Mouse (Mus musculus): Measurements from ENCODE around the gene Pcdh15.

Pcdh15 gene

DNA sequence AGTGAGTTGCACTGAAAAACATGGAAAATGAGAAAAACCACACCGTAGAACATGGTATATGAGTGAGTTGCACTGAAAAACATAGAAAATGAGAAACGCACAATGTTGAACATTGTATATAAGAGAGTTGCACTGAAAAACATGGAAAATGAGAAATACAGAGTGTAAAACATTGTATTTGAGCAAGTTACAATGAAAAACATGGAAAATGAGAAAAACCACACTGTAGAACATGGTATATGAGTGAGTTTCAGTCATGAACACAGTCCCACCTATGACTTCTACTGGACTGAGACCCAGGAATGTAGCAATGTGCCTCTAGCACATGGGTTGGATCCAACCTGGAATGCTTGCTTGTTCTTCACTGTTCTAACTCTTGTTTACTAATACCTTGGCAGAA lies 279.9 kb downstream of the Pcdh15 start:
- no peak for DNase-seq (ENCODE audit: low spot score in 2 of 2)

DNA sequence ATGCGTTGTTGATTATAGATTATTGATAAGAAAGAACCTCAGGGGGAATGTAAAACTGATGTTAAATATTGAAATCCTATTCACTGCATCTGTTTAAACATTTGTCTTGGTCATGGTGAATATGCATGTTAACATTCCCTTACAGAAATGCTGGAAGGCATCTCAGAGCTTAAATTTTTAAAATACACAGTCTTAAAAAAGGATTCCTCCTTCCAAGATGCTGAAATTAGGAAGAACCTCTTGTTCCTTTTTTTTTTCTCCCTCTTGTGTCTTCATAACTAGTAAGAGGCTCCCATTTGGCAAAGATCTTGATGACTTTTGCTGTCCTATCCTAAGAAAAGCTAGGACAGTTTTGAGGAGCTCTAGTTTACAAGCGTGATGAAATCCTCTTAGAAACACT lies 284.9 kb downstream of the Pcdh15 start:
- no peak for DNase-seq (ENCODE audit: low spot score in 2 of 2)

- DNase-seq (ENCODE audit: low spot score in 2 of 2), result no peak
Observed at GRCm38 (mm10) chr10:73400426-73400825, 301.3 kb downstream of the Pcdh15 start.

- DNase-seq (ENCODE audit: low spot score in 2 of 2), result no peak
Observed at GRCm38 (mm10) chr10:73425408-73425807, 326.3 kb downstream of the Pcdh15 start.

DNA sequence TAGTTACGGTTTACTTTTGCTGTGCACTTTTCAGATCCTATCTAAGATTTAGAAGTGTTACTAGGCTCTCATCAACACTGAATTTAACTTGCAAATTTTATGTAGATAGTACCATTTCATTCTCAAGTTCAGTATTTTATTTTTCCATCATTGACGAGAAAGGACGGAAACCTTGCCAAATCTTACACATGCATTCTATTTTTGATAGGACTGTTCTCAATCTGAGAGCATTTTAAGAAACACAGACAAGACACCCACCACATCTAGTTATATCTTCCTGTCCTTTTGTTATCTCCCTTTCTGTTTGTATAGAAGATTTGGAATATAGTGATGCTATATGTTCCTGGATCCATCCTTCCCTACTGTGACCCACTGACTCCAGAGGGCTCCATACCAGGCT lies 332.2 kb downstream of the Pcdh15 start:
- DNase-seq (ENCODE audit: low spot score in 2 of 2), result no peak

DNA sequence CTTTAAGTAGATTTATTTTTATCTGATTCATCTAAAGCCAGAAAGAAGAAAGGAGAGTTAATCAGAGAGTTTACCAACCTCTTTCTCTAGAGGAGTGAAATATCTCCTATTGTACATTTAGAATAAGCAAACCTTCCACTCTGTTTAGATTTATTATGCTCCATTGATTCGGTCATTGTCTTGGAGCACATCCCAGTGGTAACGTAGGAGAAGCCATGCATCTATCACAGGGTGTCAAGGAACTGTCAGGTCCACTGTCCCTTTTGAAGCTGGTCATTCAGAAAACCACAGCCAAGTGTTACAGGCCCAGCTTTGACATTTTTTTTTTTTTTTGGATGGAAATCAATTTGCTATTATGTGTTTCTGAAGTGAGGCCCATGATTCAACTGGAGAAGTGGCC lies 384.9 kb downstream of the Pcdh15 start:
- DNase-seq (ENCODE audit: low spot score in 2 of 2), result no peak

- DNase-seq (ENCODE audit: low spot score in 2 of 2), result no peak
Observed at GRCm38 (mm10) chr10:73491654-73492053, 392.5 kb downstream of the Pcdh15 start.

DNA sequence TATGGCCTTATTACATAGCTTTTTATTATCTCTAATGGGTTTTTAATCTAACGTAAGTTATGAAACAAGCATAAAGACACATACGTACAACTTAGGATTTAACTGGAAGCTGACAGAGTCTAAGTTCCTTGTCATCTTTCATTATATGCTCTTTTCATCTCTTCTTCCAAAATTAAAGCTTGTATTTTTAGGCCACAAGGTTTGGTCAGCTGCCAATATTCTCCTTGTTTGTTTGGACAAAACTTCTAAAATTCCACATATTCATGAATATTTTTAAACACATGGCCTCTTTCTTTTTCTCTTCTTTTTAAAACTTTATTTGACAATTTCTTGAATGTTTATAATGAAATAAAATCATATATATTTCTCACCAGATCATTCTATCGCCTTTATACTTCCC lies 415.7 kb downstream of the Pcdh15 start:
- DNase-seq (ENCODE audit: low spot score in 2 of 2), result no peak

DNA sequence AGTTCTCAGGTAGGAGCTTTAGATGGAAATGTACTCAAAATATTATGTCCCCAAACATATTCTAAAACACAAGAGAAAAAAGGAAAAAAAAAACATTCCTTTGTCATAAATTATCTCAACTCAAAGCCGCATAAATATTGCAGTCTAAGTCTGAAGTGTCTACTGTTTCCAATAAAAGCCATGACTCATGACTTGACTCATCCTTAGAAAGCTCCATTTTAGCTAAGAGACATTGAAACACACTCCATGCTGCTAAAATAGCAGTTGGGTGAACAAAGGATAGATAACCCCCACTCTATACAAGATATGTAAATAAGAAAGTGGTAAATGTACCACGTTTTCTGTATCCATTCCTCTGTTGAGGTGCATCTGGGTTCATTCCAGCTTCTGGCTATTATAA lies 416.6 kb downstream of the Pcdh15 start:
- DNase-seq (ENCODE audit: low spot score in 2 of 2), result no peak

- no peak for DNase-seq (ENCODE audit: low spot score in 2 of 2)
Observed at GRCm38 (mm10) chr10:73519438-73519837, 420.3 kb downstream of the Pcdh15 start.

GRCm38 (mm10) chr10:73552831-73553230 lies 453.7 kb downstream of the Pcdh15 start:
- no peak for DNase-seq (ENCODE audit: low spot score in 2 of 2)

DNA sequence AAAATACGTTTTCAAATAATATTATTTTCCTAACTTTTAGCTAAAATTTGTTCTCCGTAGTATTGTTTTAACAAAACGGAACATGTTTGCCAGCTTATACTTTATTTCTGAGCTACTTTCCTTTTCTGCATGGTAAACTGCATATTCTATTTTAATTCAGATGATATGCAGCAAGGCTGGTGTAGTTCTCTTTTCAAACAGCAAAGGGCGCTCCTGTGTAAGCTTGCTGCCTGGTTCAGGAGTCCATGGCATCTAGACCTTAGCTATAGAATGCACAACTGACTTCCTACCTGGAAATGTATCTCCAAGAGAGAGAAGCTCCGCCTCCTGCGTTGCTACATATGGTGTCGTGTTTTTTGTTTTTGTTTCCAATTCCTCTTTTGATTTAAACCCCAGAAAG lies 465.1 kb downstream of the Pcdh15 start:
- DNase-seq (ENCODE audit: low spot score in 2 of 2), result no peak

DNA sequence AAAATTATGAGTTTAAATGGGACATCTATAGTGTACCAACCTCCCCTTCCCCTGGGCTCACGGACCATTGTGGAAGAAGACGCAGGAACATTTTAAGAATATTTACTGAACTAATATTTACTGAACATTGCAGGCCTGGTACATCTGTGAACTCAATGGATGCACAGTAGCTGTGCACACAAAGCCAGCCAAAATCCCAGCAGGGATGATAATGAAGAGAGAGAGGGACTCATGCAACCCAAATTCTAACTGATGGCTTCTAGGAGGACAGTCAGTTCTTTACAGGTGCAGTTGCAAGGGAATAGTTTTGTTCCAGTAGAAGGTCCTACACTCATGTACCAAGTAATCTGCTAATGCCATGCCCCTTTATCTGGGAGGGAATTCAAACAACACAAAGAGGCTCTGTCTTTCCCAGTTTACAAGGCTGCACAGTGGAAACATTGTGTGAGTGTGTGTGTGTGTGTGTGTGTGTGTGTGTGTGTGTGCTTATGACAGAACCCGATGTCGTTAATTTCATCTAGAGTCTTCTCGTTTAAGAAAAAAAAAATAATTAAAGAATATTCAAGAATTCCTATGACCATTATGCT lies 475.7 kb downstream of the Pcdh15 start:
- no peak for DNase-seq (ENCODE audit: low spot score in 2 of 2)

GRCm38 (mm10) chr10:73667501-73667900 lies 568.4 kb downstream of the Pcdh15 start:
- no peak for DNase-seq (ENCODE audit: low spot score in 2 of 2)

DNA sequence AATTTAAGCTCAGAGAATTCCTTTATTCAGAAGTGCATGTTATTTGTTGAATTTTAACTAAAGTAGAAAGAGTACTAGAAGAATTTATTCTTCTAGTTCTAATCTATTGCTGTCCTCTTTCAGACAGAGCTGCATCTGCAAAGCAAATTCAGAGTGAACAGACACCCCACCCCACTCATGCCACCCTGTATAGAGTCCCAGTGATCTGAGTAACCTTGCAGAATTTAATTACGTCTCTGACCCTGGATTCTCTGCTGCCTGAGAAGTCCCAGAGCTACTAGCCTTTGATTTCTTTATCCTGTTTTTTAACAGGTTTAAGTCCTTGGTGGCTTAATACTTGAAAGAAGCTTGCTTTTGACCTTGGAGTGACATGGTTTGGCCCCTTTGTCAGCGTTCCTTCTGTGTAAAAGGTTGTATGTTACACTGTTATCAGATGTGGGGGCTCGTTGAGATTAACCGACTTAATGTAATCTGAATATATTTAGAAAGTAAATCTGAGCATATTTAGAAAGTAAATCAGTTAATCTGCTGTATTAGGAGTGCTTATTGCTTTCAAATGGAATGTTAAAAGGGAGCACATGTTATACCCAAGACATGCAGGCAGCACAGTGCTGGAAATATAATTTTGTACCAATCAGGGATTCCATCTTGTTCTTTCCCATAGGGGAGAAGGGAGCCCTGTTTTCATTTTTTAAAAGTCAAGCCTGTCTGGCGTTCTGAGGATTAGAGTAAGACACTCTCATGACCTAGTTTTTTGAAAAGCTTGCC lies 601.6 kb downstream of the Pcdh15 start:
- DNase-seq (ENCODE audit: low spot score in 2 of 2), result no peak

- DNase-seq (ENCODE audit: low spot score in 2 of 2), result no peak
Observed at GRCm38 (mm10) chr10:73725566-73726240, 626.6 kb downstream of the Pcdh15 start.

DNA sequence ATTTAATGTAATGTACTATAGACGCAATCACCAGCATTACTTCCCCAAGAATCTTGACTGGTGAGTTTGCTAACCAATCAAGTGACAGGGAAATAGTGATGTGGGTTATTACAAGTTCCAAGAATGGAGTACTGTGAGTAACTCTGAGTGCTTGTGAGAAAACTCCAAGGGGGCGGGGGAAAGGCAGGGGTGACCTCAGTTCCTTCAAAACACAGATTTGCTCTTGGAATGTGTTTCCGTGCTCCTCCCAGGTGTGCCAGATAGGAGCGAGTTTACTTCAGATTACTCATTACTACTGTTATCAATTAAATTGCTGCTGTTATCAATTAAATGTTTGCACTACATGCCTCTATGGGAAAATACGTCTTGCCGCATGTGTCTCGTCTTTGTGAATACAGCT lies 634.1 kb downstream of the Pcdh15 start:
- DNase-seq (ENCODE audit: low spot score in 2 of 2), result no peak

DNA sequence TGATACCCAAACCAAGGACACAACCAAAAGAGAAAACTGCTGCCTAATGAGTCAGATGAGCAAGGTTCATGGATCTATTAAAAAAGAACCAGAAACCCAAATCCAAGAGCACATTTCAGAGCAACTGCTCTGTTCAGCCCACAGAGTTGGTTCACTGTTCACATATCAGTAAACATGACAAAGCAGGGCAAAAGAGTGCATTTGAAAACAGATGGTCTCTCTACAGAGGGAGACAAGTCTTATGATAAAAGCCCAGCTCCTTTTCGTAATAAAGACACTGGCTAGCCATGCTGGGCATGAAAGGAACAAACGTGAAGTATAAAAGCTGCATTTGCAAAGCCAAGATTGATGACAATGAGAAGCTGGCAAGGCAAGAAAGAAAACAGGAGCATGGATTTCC lies 649.9 kb downstream of the Pcdh15 start:
- DNase-seq (ENCODE audit: low spot score in 2 of 2), result no peak

GRCm38 (mm10) chr10:73753876-73754275 lies 654.7 kb downstream of the Pcdh15 start:
- DNase-seq (ENCODE audit: low spot score in 2 of 2), result no peak

GRCm38 (mm10) chr10:73782945-73783344 lies 683.8 kb downstream of the Pcdh15 start:
- DNase-seq (ENCODE audit: low spot score in 2 of 2), result no peak

- no peak for DNase-seq (ENCODE audit: low spot score in 2 of 2)
Observed at GRCm38 (mm10) chr10:73788163-73788562, 689.0 kb downstream of the Pcdh15 start.

GRCm38 (mm10) chr10:73805069-73805468 lies 705.9 kb downstream of the Pcdh15 start:
- no peak for DNase-seq (ENCODE audit: low spot score in 2 of 2)

GRCm38 (mm10) chr10:73812311-73812710 lies 713.2 kb downstream of the Pcdh15 start:
- no peak for DNase-seq (ENCODE audit: low spot score in 2 of 2)
